Mouse (Mus musculus) lung, adult 18-20 months (tissue): Measurements from ENCODE around the gene Slc30a3.
"Not testable (repeated sequence)": the region's sequence is repeated elsewhere in the genome, so short reads cannot be mapped to it uniquely, and the experiment has no call there.

Experiments
- DNase-seq, 2 experiments: peaks; one replicate each; pipeline ENCODE4 v3.0.0; 2022; ENCODE audit warnings: mixed read lengths in 2 of 2

Slc30a3 gene

GRCm38 (mm10) chr5:31093151-31094041, 14.6 kb downstream of the Slc30a3 start:
- DNase-seq, result peak; percentile 39 to 45

DNA sequence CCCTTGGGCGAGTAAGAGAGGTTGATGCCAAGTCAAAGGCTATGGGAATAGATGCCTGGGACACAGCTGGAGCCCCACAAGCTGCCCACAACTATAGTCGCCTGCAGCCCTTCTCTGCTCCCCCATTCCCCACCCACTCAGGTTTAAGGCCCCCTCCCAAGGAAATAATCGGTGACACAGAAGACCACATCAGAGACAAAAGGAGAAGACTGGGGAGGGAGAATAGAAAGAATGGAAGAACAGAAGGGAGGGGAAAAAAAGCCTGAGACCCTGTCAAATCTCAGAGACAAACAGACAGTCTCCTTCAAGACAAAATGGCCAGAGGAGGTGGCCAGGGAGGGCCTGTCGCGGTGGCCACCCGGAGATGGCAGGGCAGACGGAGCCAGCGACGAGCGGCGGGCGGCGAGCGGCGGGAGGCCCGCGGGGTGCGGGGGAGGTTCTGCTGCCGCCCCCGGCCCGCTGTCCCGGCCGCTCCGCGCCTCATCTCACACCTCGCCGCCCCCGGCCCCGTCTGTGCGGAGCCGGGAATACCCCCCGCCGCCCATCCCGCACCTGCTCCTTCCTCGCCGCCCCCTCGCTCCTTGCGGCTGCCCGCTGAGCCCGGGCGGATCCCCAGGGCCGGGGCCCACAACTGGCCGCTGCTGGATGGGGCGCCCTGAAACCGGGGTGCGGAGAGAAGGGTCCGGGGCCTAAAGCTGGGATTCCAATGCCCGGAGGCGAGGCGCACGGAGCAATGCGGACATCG, 15.6 kb downstream of the Slc30a3 start:
- DNase-seq, result no peak

DNA sequence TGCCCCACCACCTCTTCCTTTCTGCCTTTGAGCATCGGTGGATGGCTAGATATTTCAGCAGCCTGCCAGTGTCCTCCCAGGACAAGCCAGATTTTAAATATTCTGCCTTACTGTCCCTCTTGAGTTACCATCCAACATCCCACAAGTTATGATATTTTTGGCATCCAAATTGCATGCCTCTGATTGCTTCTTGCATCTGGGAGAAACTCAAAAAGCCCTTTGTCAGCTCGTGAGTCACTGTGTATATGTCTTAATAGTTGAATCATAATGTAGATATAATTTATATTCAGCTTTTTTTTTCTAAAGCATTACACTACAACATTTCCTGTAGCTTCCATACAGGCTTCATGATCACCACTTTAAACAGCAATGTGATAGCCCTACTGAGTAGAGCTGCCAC, 20.9 kb downstream of the Slc30a3 start:
- DNase-seq, result no peak

DNA sequence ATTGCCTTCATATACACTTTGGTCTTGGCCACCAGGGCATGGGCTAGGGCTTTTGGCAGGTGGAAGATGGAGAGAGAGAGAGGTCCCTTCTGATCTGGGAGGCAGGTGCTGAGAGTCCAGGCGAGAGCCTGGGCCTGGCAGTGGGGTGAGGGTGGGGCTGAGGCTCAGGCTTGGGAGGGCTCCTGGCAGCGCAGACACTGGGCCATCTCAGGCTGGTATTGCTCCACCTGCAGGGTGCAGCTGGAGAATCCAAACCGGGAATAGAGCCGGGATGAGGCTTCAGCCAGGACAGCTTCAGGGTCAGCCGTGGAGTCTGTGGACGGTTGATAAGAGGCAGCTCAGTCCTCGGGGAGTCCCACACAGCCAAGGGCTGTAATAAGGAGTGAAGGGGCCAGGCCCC, 21.4 kb downstream of the Slc30a3 start:
- DNase-seq, result no peak

DNA sequence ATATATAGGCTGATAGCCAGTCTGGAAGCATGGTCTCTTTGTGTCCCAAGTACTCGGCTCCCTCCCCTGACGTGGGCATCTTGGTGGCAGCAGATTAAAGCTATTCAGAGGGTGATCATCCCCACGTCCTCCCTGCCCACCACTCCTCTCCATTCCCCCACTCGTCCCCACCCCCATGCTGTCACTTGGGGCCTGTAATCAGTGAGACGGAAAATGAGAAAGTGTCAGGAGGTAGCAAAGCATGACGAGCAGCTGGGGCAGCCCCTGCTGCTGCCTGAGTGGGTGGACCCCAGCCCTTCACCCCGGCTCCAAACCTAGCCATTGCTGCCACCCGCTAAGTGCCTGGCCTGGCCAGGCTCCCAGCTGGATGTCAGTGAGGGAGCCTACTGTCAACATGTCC, 24.1 kb downstream of the Slc30a3 start:
- DNase-seq, result no peak

- DNase-seq, result peak; percentile 25 to 30
These were observed 25.0 kb downstream of the Slc30a3 start for GRCm38 (mm10) chr5:31082935-31083625.

DNA sequence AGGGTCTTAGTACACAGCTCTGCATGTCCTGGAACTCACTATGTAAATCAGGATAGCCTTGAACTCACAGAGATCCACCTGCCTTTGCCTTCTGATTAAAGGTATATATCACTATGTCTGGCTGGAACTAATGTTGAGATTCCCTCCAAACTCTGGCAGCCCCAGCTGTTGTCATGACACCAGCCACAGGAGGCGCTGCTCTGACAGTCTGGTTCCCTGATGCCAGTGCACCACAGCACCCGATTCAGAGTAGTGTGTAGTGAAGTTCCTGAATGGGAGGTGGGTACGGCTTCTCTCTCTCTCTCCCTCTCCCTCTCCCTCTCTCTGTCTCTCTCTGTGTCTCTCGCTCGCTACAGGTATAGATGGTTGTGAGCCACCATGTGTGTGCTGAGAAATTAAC, 25.7 kb downstream of the Slc30a3 start:
- peak; percentile 47 to 59 for DNase-seq

- peak in 1 of 2 experiments; percentile 25 for DNase-seq
These were observed 26.7 kb downstream of the Slc30a3 start for GRCm38 (mm10) chr5:31081386-31081785.

GRCm38 (mm10) chr5:31080795-31081164, 27.3 kb downstream of the Slc30a3 start:
- no peak for DNase-seq

DNA sequence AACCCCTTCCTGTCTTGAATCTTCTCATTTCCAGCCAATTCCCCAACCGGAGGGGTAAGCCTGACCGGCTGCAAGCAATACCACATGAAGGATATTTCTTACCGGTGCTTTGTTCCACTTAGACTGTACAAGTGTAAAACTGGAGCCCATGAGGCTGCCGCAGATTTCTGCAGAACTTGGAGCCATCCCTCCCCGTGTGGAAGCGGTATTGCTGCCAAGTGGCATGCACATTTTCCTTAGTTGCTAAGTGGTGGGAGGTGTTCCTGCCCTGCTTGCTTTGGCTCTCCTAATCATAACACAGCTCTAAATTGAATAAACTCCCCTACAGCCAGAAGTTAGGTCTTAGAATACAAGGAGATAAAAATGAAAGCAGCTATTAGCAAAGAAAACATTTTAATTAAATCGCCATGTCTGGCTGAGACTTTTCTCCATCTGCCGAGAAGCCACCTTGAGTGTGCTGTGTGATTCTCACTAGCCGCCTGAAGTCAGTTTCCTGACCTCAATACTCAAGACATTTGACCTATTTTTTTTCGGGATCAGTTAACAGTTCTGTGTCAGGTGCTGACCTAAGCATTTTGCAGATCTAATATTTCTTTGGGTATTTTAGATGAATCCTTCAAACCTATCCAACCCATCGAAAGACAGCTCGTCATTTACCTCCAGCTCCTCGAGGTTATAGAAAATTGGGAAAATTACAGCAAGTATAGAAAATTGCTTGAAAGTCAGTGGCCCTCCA, 27.8 kb downstream of the Slc30a3 start:
- DNase-seq, result peak; percentile 26 to 39

DNA sequence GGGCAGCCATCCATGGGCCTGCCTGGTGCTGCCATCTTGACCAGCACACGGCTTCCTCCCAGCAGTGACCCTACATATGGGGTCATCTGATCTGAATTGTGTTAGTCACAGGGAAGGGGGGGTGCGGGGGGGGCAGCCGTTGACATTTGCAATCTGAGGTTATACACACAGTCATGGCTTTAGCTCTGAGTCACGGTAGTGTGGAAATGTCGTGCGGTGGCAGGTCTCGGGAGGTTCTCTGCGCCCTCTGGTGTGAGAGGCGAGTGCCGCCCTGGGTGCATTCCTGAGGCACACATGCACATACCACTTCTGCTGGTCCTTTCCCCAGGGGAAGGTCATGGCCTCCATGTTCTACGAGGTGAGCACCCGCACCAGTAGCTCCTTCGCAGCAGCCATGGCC, 31.7 kb downstream of the Slc30a3 start:
- no peak for DNase-seq

- no peak for DNase-seq
These were observed 34.9 kb downstream of the Slc30a3 start for GRCm38 (mm10) chr5:31073176-31073575.

- DNase-seq, result no peak
These were observed 36.2 kb downstream of the Slc30a3 start for GRCm38 (mm10) chr5:31071821-31072220.

- no peak for DNase-seq
These were observed 37.0 kb downstream of the Slc30a3 start for GRCm38 (mm10) chr5:31071059-31071458.

GRCm38 (mm10) chr5:31069810-31070209, 38.2 kb downstream of the Slc30a3 start:
- no peak for DNase-seq

- peak in 1 of 2 experiments; percentile 33 for DNase-seq
These were observed 52.6 kb downstream of the Slc30a3 start for GRCm38 (mm10) chr5:31055216-31056140.

DNA sequence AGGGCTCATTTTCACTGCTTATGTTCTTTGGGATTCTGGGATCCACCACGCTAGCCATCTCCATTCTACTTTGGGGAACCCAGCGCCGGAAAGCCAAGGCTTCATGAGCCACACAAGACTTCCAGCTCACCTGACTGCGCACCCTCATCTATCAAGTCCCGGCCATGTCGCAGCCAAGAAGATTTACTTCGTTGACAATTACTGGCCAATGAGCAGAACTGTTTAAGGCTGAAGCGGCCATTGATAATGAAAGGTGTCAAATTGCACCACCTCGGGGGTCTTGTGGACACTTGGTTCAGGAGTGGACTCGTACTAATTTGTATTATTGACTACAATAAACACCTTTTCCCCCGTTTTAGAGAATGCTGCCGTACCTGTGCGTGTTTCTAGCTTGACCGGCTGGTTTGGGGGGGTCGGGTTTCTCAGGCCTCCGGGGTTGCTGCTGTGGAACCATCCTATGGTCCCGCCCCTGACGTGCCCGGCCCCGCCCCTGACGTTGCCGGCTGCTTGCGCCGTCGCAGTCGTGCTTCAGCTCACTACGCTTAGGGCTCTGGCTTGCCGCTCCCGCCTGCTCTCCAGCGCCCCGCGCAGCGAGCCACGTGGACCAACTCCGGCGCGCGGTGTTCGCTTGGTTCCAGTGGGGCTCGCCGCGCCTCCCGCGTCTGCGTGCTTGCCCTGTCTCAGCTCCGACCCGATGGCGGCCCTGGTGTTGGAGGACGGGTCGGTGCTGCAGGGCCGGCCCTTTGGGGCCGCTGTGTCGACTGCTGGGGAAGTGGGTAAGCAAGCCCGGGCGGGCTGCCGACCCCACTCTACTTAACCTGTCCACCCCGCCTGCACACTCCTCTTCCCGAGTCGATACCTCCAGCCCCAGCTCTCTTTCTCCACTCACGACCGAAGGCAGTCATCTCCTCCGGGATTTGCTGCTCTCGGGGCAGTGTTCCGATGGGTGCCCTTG, 53.5 kb downstream of the Slc30a3 start, which contains the start of gene Cad:
Gene Cad, plus strand, starts transcription at position 520 of the 955 bp plus-strand sequence.
- peak; percentile 96 to 97 for DNase-seq

DNA sequence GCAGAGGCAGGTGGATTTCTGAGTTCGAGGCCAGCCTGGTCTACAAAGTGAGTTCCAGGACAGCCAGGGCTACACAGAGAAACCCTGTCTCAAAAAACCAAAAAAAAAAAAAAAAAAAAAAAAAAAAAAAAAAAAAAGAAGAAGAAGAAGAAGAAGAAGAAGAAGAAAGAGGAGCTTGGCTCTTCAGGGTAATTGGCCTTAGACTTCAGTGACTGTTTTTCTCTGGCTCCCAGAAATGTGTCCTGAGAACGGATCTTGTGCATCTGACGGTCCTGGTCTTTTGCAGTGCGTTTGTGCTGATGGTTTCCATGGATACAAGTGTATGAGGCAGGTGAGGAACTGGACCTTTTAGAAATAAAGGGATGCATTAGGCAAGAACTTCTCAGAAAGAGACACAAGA, 54.3 kb downstream of the Slc30a3 start:
- not testable (repeated sequence) for DNase-seq

- DNase-seq, result no peak
These were observed 57.6 kb downstream of the Slc30a3 start for GRCm38 (mm10) chr5:31050427-31050826.
